Mouse (Mus musculus) heart, postnatal 0 days (tissue): ENCODE results near the gene Pde7b. TPM values are rescaled to one million over a fixed set of nuclear protein-coding genes. Genes with fewer than 3 reads are reported as not detected.

ENCODE experiments used
- ATAC-seq: fragments of 200-750 bp; cut with Nextera tagmentation; 2 replicates; pipeline ENCODE4 v1.8.0; 2017; ENCODE audit warnings: low read depth, moderate number of reproducible peaks, moderate library complexity; ENCODE audit not compliant: insufficient read depth
- DNase-seq: peaks from one replicate; pipeline ENCODE4 v3.0.0-alpha.2; 2016; ENCODE audit warnings: low spot score
- H3K27ac ChIP-seq: fragments of 300-500 bp; sonication (generic); 2 replicates; pipeline ENCODE4 v1.5.1; 2014; ENCODE audit warnings: low read depth, mild to moderate bottlenecking
- H3K27me3 ChIP-seq: fragments of 300-500 bp; sonication (generic); 2 replicates; pipeline ENCODE4 v1.6.1; 2014; ENCODE audit warnings: low read length, mixed read lengths; ENCODE audit not compliant: control insufficient read depth, insufficient read depth
- H3K36me3 ChIP-seq: fragments of 300-500 bp; sonication (generic); replicated peaks from 2 replicates; pipeline ENCODE4 v1.6.1; 2014; ENCODE audit warnings: low read length, mixed read lengths; ENCODE audit not compliant: control insufficient read depth, insufficient read depth
- H3K4me1 ChIP-seq: fragments of 300-500 bp; sonication (generic); 2 replicates; pipeline ENCODE4 v1.6.1; 2014; ENCODE audit warnings: antibody characterized with exemption; ENCODE audit not compliant: control insufficient read depth, insufficient read depth
- H3K4me2 ChIP-seq: fragments of 300-500 bp; sonication (generic); 2 replicates; pipeline ENCODE4 v1.6.1; 2014; ENCODE audit warnings: low read depth, mild to moderate bottlenecking, low read length, moderate library complexity
- H3K4me3 ChIP-seq: fragments of 300-500 bp; sonication (generic); 2 replicates; pipeline ENCODE4 v1.5.1; 2014; ENCODE audit warnings: low read depth, low read length
- H3K9ac ChIP-seq: fragments of 300-500 bp; sonication (generic); replicated peaks from 2 replicates; pipeline ENCODE4 v1.6.1; 2014; ENCODE audit warnings: low read depth, low read length, mixed read lengths
- H3K9me3 ChIP-seq: fragments of 300-500 bp; sonication (generic); replicated peaks from 2 replicates; pipeline ENCODE4 v1.6.1; 2016; ENCODE audit warnings: low read length; ENCODE audit not compliant: control insufficient read depth
- CTCF ChIP-seq: IDR thresholded peaks from 2 replicates; pipeline ENCODE4 v1.5.1; 2016; ENCODE audit warnings: antibody characterized with exemption, control low read depth, low read depth
- EP300 ChIP-seq: IDR thresholded peaks from 2 replicates; pipeline ENCODE4 v1.6.1; 2016; ENCODE audit warnings: antibody characterized with exemption, low read depth
- WGBS: fragments of 180-500 bp; shearing (Covaris S2); extraction: QIAGEN DNeasy Blood & Tissue Kit; methylation state at CpG from one replicate; pipeline ENCODE4 v1.1.7; 2014; 5-methylcytosine and 5-hydroxymethylcytosine counted together
- polyA plus RNA-seq: library from polyadenylated mRNA; unstranded; fragments of >200 nt; fragmentation: Nextera tagmentation; extraction: Ambion mirVana; gene quantifications from 2 replicates; pipeline ENCODE4 v1.2.1, GENCODE M21; 2015
- total RNA-seq: library from RNA; depleted of rRNA; stranded (reverse); fragments of >200 nt; gene quantifications from 2 replicates; pipeline ENCODE4 v1.2.3, GENCODE M21; 2014; ENCODE audit warnings: low replicate concordance

Gene Pde7b
- total and polyA plus RNA-seq, 2 experiments from 2014 or later = 5.0 to 11.8 TPM

DNA sequence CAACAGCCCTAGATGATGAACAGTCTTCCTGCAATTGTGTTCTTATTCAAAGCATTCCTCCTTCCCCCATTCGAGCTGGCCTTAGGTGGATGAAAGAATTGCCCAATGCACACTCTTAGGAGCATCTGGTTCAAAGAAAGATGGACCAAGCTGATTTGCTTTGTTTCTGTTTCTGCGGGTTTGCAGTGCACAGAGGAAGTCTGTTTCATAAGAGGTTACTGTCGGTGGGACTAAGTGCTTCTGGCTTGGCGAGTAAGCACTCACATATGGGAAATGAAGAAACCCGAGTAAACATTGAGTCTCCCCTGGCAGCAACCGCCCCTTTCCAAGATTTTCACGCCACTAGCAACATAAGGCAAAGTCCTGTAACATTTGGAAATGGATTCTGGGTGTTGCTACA, 134.8 kb downstream of the Pde7b start:
- no peak overlapping the region for H3K27ac ChIP-seq
- no peak overlapping the region for H3K9ac ChIP-seq
- no peaks in the 10 kb centered on the region for H3K4me1 ChIP-seq
- ATAC-seq (peak; percentile 27), DNase-seq (peak; percentile 20)
- no peak overlapping the region for H3K4me2 ChIP-seq
- no peak for TF ChIP-seq CTCF
- TF ChIP-seq EP300 = no peak
- H3K4me3 ChIP-seq = no peak overlapping the region
- whole genome bisulfite sequencing = 41% methylated on average over 7 of the region's 7 CpGs
- H3K36me3 ChIP-seq = no peaks in the 10 kb centered on the region
- no peaks in the 10 kb centered on the region for H3K27me3 ChIP-seq
- no peaks in the 10 kb centered on the region for H3K9me3 ChIP-seq

DNA sequence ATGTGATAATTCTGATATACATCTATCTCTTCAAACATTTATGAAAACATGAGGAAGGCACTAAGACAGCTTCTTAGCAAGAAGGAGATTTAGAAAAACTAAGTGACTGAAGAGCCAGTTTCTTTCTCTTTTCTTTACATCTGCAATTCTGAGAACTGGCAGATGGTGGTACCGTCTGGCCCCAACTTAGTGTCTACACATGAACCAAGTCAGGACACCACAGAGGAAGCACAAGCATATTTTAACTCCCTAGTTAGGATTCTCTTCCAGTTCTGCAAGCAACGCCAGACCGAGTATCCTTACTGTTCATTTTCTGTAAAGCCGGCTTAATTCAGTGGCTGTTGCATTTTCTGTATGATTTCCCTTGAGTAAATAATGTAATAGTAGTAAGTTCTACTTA, 138.9 kb downstream of the Pde7b start:
- no peak overlapping the region for H3K4me3 ChIP-seq
- H3K27ac ChIP-seq = no peak overlapping the region
- no peaks in the 10 kb centered on the region for H3K27me3 ChIP-seq
- DNase-seq (no peak), ATAC-seq (no peak)
- no peaks in the 10 kb centered on the region for H3K4me1 ChIP-seq
- H3K4me2 ChIP-seq = no peak overlapping the region
- no peaks in the 10 kb centered on the region for H3K9me3 ChIP-seq
- no peak overlapping the region for H3K9ac ChIP-seq
- no peak for TF ChIP-seq EP300
- TF ChIP-seq CTCF = no peak
- WGBS = 89% methylated on average over 4 of the region's 4 CpGs
- no peaks in the 10 kb centered on the region for H3K36me3 ChIP-seq

DNA sequence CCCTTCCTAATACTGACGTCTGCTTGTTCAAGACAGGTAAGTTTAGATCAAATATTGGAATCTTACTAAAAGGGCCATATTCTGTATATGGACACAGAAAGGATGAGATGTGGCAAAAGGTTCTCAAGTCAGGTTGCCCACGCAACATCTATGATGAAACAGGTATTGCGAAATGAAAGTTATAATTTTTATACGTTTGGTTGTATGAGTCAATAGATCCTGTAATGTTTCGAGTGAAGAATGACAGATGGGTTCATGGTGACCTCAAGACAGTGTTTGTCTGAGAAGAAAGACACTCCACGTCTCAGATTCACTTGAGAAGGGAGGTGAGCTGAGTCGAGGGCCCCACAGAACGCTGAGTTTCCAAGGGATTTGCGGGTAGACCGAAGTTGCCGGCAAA, 149.9 kb downstream of the Pde7b start:
- ATAC-seq = no peak
- H3K9ac ChIP-seq = no peak overlapping the region

DNA sequence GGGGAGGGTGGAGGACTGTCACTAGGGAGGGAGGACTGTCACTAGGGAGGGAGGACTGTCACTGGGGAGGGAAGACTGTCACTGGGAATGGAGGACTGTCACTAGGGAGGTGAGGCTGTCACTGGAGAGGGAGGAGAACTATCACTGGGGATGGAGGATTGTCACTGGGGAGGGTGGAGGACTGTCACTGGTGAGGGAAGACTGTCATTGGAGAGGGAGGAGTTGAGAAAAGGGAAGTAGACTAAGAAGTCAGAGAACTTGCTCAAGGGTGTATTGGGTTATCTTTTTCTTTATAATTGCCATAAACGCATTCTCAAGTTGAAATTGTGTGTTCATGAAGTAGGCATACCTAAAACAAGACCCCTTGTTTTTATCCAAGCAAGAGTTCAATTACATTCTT, 150.5 kb downstream of the Pde7b start:
- 87% methylated on average over 1 of the region's 1 CpGs for WGBS
- no peaks in the 10 kb centered on the region for H3K36me3 ChIP-seq
- H3K27ac ChIP-seq = no peak overlapping the region
- no peak for TF ChIP-seq CTCF
- no peak for TF ChIP-seq EP300
- no peaks in the 10 kb centered on the region; the same call in 1 of the 2 replicates for H3K4me1 ChIP-seq
- H3K9ac ChIP-seq = no peak overlapping the region
- H3K4me3 ChIP-seq = no peak overlapping the region
- H3K27me3 ChIP-seq = no peaks in the 10 kb centered on the region
- ATAC-seq (no peak), DNase-seq (no peak)
- H3K9me3 ChIP-seq = no peaks in the 10 kb centered on the region
- H3K4me2 ChIP-seq = no peak overlapping the region

More for the DNA sequence above, 149.9 kb downstream of the Pde7b start:
- TF ChIP-seq EP300 (no peak), CTCF (no peak)
- 93% methylated on average over 11 of the region's 11 CpGs for WGBS
- Histone ChIP-seq H3K4me1 (no peaks in the 10 kb centered on the region; the same call in 1 of the 2 replicates), H3K27ac (no peak overlapping the region), H3K27me3 (no peaks in the 10 kb centered on the region), H3K9me3 (no peaks in the 10 kb centered on the region), H3K4me2 (no peak overlapping the region), H3K4me3 (no peak overlapping the region), H3K36me3 (no peaks in the 10 kb centered on the region)
- DNase-seq = no peak

DNA sequence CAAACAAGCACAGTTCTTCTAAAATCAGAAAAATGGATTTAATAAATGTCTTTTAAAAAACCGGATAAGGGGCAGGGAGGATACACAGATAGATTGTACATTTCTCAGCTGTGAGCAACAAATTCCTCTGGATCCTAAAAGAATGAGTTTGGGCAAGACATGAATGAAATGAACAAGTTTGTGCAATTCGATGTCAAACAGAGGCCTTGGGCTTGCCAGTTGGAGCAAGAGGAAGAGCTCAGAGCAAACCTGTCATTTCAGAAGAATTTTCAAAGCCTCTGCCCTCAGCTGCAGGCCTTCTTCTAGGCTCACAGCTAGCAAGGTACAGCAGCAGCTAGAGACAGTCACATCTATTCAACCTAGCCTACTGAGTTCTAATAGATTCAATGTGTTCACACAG, 153.4 kb downstream of the Pde7b start:
- WGBS = 74% methylated on average over 2 of the region's 2 CpGs
- no peaks in the 10 kb centered on the region for H3K9me3 ChIP-seq

DNA sequence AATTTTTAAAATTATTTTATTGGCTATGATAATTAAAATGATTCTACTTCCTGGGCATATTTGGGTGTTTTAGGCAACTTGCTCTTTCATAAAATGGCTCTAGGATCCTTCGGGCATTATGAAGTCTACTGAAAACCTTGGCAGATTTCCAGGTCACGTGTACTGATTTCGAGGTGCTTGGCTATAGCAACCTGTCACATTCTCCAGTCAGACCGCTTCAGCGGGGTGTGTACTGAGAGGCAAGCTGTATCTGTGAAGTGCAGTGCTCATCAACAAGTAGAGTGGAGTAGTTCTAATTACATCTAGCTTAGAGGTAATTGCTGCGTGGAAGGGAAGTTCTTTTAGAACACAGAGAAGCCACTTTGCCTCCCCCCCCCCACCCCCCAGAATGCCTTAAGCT, 156.2 kb downstream of the Pde7b start:
- peaks cover 5% of the 10 kb centered on the region for H3K4me1 ChIP-seq
- H3K9ac ChIP-seq = no peak overlapping the region
- DNase-seq (peak; percentile 69), ATAC-seq (peak; percentile 76)
- no peaks in the 10 kb centered on the region for H3K27me3 ChIP-seq
- WGBS = 30% methylated on average over 6 of the region's 6 CpGs
- no peak overlapping the region for H3K27ac ChIP-seq
- no peak for TF ChIP-seq EP300
- TF ChIP-seq CTCF = no peak
- H3K4me2 ChIP-seq = no peak overlapping the region
- H3K36me3 ChIP-seq = no peaks in the 10 kb centered on the region
- H3K9me3 ChIP-seq = no peaks in the 10 kb centered on the region
- H3K4me3 ChIP-seq = no peak overlapping the region

More for the DNA sequence above, 153.4 kb downstream of the Pde7b start:
- H3K4me1 ChIP-seq = peaks cover 5% of the 10 kb centered on the region
- TF ChIP-seq EP300 (no peak), CTCF (no peak)
- H3K4me2 ChIP-seq = no peak overlapping the region
- ATAC-seq (no peak), DNase-seq (no peak)
- H3K9ac ChIP-seq = no peak overlapping the region
- H3K27me3 ChIP-seq = no peaks in the 10 kb centered on the region
- no peak overlapping the region for H3K4me3 ChIP-seq
- no peak overlapping the region for H3K27ac ChIP-seq
- H3K36me3 ChIP-seq = no peaks in the 10 kb centered on the region
